Mouse (Mus musculus) MEL (cell line): ENCODE results near the gene Hist1h1c. TPM values are rescaled to one million over a fixed set of nuclear protein-coding genes. Genes with fewer than 3 reads are reported as not detected.

Experiments
- DNase-seq: peaks from one replicate; pipeline ENCODE4 v3.0.0; 2011; ENCODE audit warnings: low read depth, low spot score
- H3K27ac ChIP-seq: 2 replicates; pipeline ENCODE4 v1.5.1; 2012; ENCODE audit warnings: low read depth, mild to moderate bottlenecking, control low read depth, low read length, moderate library complexity; ENCODE audit not compliant: control insufficient read depth
- H3K27me3 ChIP-seq, 2 experiments: fragments of 150-350 bp in 1 of 2; sonication (generic) in 1 of 2; 2 replicates each; pipeline ENCODE4 v1.6.1; 2012; ENCODE audit warnings: low read length in 2 of 2, mild to moderate bottlenecking in 2 of 2, improper control_type of control experiment in 1 of 2, moderate library complexity in 1 of 2; ENCODE audit not compliant: insufficient read depth in 2 of 2, control insufficient read depth in 1 of 2
- H3K36me3 ChIP-seq, 2 experiments: 2 replicates each; pipeline ENCODE4 v1.6.1; 2012 to 2014; ENCODE audit warnings: low read length in 2 of 2, improper control_type of control experiment in 1 of 2, inconsistent platforms in 1 of 2, mild to moderate bottlenecking in 1 of 2; ENCODE audit not compliant: insufficient read depth in 2 of 2, control insufficient read depth in 1 of 2
- H3K4me1 ChIP-seq, 2 experiments: fragments of 150-350 bp in 1 of 2; sonication (generic) in 1 of 2; 2 replicates each; pipeline ENCODE4 v1.6.1; 2012; ENCODE audit warnings: low read length in 2 of 2, improper control_type of control experiment in 1 of 2, mild to moderate bottlenecking in 1 of 2; ENCODE audit not compliant: insufficient read depth in 2 of 2, control insufficient read depth in 1 of 2
- H3K4me3 ChIP-seq, 2 experiments: fragments of 150-350 bp in 1 of 2; sonication (generic) in 1 of 2; 2 replicates each; pipeline ENCODE4 v1.5.1; 2012; ENCODE audit warnings: low read depth in 2 of 2, low read length in 2 of 2, mild to moderate bottlenecking in 2 of 2, moderate library complexity in 2 of 2, control low read depth in 1 of 2, improper control_type of control experiment in 1 of 2; ENCODE audit not compliant: control insufficient read depth in 1 of 2, insufficient read depth in 1 of 2
- H3K79me2 ChIP-seq: 2 replicates; pipeline ENCODE4 v1.6.1; 2012; ENCODE audit warnings: mild to moderate bottlenecking, low read length, moderate library complexity; ENCODE audit not compliant: control insufficient read depth, poor library complexity, insufficient read depth
- H3K9ac ChIP-seq: 2 replicates; pipeline ENCODE4 v1.6.1; 2012; ENCODE audit warnings: low read depth, mild to moderate bottlenecking, control low read depth, low read length, moderate library complexity; ENCODE audit not compliant: control insufficient read depth, poor library complexity, severe bottlenecking
- H3K9me3 ChIP-seq: fragments of 150-350 bp; sonication (generic); replicated peaks from 2 replicates; pipeline ENCODE4 v1.6.1; 2012; ENCODE audit warnings: mild to moderate bottlenecking, low read length, improper control_type of control experiment, moderate library complexity; ENCODE audit not compliant: insufficient read depth
- CHD2 ChIP-seq: IDR thresholded peaks from 2 replicates; pipeline ENCODE4 v1.6.1; 2011; ENCODE audit warnings: low read length, improper control_type of control experiment
- E2F4 ChIP-seq: IDR thresholded peaks from 2 replicates; pipeline ENCODE4 v1.6.1; 2011; ENCODE audit warnings: low read depth, low read length, improper control_type of control experiment, borderline replicate concordance
- ELF1 ChIP-seq: IDR thresholded peaks from 2 replicates; pipeline ENCODE4 v1.6.1; 2014; ENCODE audit warnings: low read depth, mild to moderate bottlenecking, inconsistent platforms, low read length, improper control_type of control experiment, moderate library complexity
- EP300 ChIP-seq, 2 experiments: IDR thresholded peaks; 2 replicates each; pipeline ENCODE4 v1.6.1; 2011; ENCODE audit warnings: improper control_type of control experiment in 2 of 2, low read length in 2 of 2, low read depth in 1 of 2, mild to moderate bottlenecking in 1 of 2
- ETS1 ChIP-seq: IDR thresholded peaks from 2 replicates; pipeline ENCODE4 v1.6.1; 2012; ENCODE audit warnings: low read depth, mild to moderate bottlenecking, inconsistent platforms, low read length, improper control_type of control experiment, moderate library complexity
- GABPA ChIP-seq: IDR thresholded peaks from 2 replicates; pipeline ENCODE4 v1.6.1; 2012; ENCODE audit warnings: low read depth, mild to moderate bottlenecking, inconsistent platforms, low read length, improper control_type of control experiment, moderate library complexity
- GATA1 ChIP-seq: IDR thresholded peaks from 2 replicates; pipeline ENCODE4 v1.6.1; 2011; ENCODE audit warnings: low read depth, low read length, improper control_type of control experiment
- HCFC1 ChIP-seq: IDR thresholded peaks from 2 replicates; pipeline ENCODE4 v1.6.1; 2012; ENCODE audit warnings: low read depth, mild to moderate bottlenecking, inconsistent platforms, low read length, improper control_type of control experiment, moderate library complexity
- KAT2A ChIP-seq: conservative IDR thresholded peaks from 2 replicates; pipeline ENCODE4 v1.6.1; 2012; ENCODE audit warnings: low read depth, low read length, improper control_type of control experiment, inconsistent platforms
- MAFK ChIP-seq: IDR thresholded peaks from 2 replicates; pipeline ENCODE4 v1.6.1; 2011; ENCODE audit warnings: low read depth, mild to moderate bottlenecking, low read length, improper control_type of control experiment, borderline replicate concordance
- MAX ChIP-seq: IDR thresholded peaks from 2 replicates; pipeline ENCODE4 v1.6.1; 2011; ENCODE audit warnings: low read length, improper control_type of control experiment
- MAZ ChIP-seq: IDR thresholded peaks from 2 replicates; pipeline ENCODE4 v1.6.1; 2012; ENCODE audit warnings: low read depth, mild to moderate bottlenecking, inconsistent platforms, low read length, improper control_type of control experiment
- MEF2A ChIP-seq: IDR thresholded peaks from 2 replicates; pipeline ENCODE4 v1.6.1; 2014; ENCODE audit warnings: low read depth, mild to moderate bottlenecking, inconsistent platforms, low read length, improper control_type of control experiment; ENCODE audit not compliant: poor library complexity, insufficient replicate concordance, severe bottlenecking; ENCODE audit errors: extremely low read depth
- MXI1 ChIP-seq: IDR thresholded peaks from 2 replicates; pipeline ENCODE4 v1.6.1; 2011; ENCODE audit warnings: mild to moderate bottlenecking, low read depth, low read length, improper control_type of control experiment
- MYB ChIP-seq: IDR thresholded peaks from 2 replicates; pipeline ENCODE4 v1.6.1; 2011; ENCODE audit warnings: mild to moderate bottlenecking, low read depth, low read length, improper control_type of control experiment
- NELFE ChIP-seq: IDR thresholded peaks from 2 replicates; pipeline ENCODE4 v1.6.1; 2011; ENCODE audit warnings: low read depth, low read length, improper control_type of control experiment
- NRF1 ChIP-seq: IDR thresholded peaks from 2 replicates; pipeline ENCODE4 v1.6.1; 2014; ENCODE audit warnings: low read depth, mild to moderate bottlenecking, inconsistent platforms, low read length, improper control_type of control experiment, moderate library complexity; ENCODE audit not compliant: poor library complexity, insufficient read depth, severe bottlenecking
- POLR2A ChIP-seq, 2 experiments: IDR thresholded peaks; 2 replicates each; pipeline ENCODE4 v1.6.1; 2011 to 2012; ENCODE audit warnings: low read length in 2 of 2, mild to moderate bottlenecking in 2 of 2, control low read depth in 1 of 2, improper control_type of control experiment in 1 of 2, low read depth in 1 of 2, moderate library complexity in 1 of 2; ENCODE audit not compliant: control insufficient read depth in 1 of 2, insufficient read depth in 1 of 2, poor library complexity in 1 of 2
- POLR2AphosphoS2 ChIP-seq: IDR thresholded peaks from 2 replicates; pipeline ENCODE4 v1.6.1; 2011; ENCODE audit warnings: low read length, improper control_type of control experiment
- RCOR1 ChIP-seq: IDR thresholded peaks from 2 replicates; pipeline ENCODE4 v1.6.1; 2012; ENCODE audit warnings: low read depth, mild to moderate bottlenecking, inconsistent platforms, low read length, improper control_type of control experiment
- SIN3A ChIP-seq: IDR thresholded peaks from 2 replicates; pipeline ENCODE4 v1.6.1; 2012; ENCODE audit warnings: low read length, improper control_type of control experiment, inconsistent platforms
- TAL1 ChIP-seq: IDR thresholded peaks from 2 replicates; pipeline ENCODE4 v1.6.1; 2012; ENCODE audit warnings: mild to moderate bottlenecking, inconsistent platforms, low read length, moderate library complexity, mixed read lengths
- TBP ChIP-seq: IDR thresholded peaks from 2 replicates; pipeline ENCODE4 v1.8.0; 2011; ENCODE audit warnings: low read depth, low read length, improper control_type of control experiment
- UBTF ChIP-seq: IDR thresholded peaks from 2 replicates; pipeline ENCODE4 v1.6.1; 2012; ENCODE audit warnings: low read depth, mild to moderate bottlenecking, inconsistent platforms, low read length, improper control_type of control experiment, moderate library complexity, borderline replicate concordance; ENCODE audit not compliant: insufficient read depth
- USF2 ChIP-seq, 2 experiments: IDR thresholded peaks; 2 replicates each; pipeline ENCODE4 v1.6.1; 2011 to 2012; ENCODE audit warnings: improper control_type of control experiment in 2 of 2, low read length in 2 of 2, borderline replicate concordance in 1 of 2, inconsistent platforms in 1 of 2, low read depth in 1 of 2, mild to moderate bottlenecking in 1 of 2; ENCODE audit not compliant: insufficient read depth in 1 of 2
- ZKSCAN1 ChIP-seq: IDR thresholded peaks from 2 replicates; pipeline ENCODE4 v1.6.1; 2012; ENCODE audit warnings: low read depth, mild to moderate bottlenecking, inconsistent platforms, low read length, improper control_type of control experiment, moderate library complexity
- ZMIZ1 ChIP-seq: IDR thresholded peaks from 2 replicates; pipeline ENCODE4 v1.6.1; 2012; ENCODE audit warnings: low read depth, mild to moderate bottlenecking, inconsistent platforms, low read length, improper control_type of control experiment, moderate library complexity
- ZNF384 ChIP-seq: IDR thresholded peaks from 2 replicates; pipeline ENCODE4 v1.6.1; 2012; ENCODE audit warnings: low read depth, mild to moderate bottlenecking, inconsistent platforms, low read length, improper control_type of control experiment
- polyA plus RNA-seq, 2 experiments: library from polyadenylated mRNA; stranded (reverse) in 1 of 2; unstranded in 1 of 2; fragments of >175 nt in 1 of 2; fragments of >200 nt in 1 of 2; gene quantifications; 2 replicates each; pipeline versions ENCODE4 v1.2.1 to v1.2.4; 2012; ENCODE audit warnings: low replicate concordance in 2 of 2, low read depth in 1 of 2; ENCODE audit not compliant: insufficient read length in 2 of 2, insufficient read depth in 1 of 2, missing spikeins in 1 of 2
- total RNA-seq: library from RNA; depleted of rRNA; stranded (reverse); fragments of 300-350 nt; gene quantifications from 2 replicates; pipeline ENCODE4 v1.2.3, GENCODE M21; 2012

Gene Hist1h1c
- total and polyA plus RNA-seq, 3 experiments, result 3.8 to 348 TPM; not detected in 1

DNA sequence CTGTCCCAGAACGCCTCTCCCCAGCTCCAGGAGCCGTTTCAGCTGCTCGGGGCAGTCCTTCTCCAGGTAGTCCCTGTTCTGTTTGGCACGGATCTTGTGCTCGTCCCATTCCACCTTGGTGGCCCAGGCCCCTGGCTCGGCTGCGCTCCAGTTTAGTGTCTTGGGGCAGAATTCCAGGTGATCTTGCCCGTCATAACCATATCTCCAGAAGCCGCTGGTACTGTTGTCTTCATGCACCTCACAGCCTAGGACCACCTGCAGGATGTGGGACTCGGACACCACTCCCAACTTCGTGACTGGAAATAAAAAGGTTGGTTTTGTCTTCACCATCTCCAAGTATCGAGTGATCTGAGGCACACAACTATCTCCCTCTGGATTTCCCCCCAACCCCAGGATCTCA lies 31.8 kb upstream of the Hist1h1c start (continued):
- TF ChIP-seq ZKSCAN1 (no peak), MAX (no peak), MAZ (no peak), ZMIZ1 (no peak), RCOR1 (no peak)

DNA sequence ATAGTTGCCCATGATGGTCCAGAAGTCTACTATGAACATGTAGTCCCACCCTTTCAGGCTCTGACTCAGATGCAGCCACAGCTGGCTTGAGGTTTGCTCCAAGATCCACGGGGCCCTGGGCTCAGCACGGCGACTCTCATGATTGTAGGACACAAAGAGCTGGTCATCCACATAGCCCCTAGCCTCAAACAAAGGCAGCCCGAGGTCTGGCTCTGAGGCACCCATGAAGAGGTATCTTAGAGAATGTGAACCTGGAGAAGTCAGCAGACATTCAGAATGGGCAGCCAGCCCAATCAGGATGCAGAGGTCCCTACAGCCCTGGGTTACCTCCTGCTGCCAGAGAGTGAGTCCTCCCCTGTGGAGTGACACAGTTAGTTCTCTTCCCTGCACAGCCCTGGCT lies 30.6 kb upstream of the Hist1h1c start:
- no peak overlapping the region for H3K4me3 ChIP-seq
- TF ChIP-seq TAL1, result no peak
- no peak for TF ChIP-seq MXI1
- no peak for TF ChIP-seq CHD2
- no peak for TF ChIP-seq NRF1
- no peak for TF ChIP-seq SIN3A
- TF ChIP-seq ZKSCAN1, result no peak
- TF ChIP-seq HCFC1, result no peak
- no peak for TF ChIP-seq ETS1
- TF ChIP-seq GATA1, result no peak
- no peaks in the 10 kb centered on the region for H3K9me3 ChIP-seq
- no peaks in the 10 kb centered on the region for H3K79me2 ChIP-seq
- peaks cover 0 to 15% of the 10 kb centered on the region in 2 experiments for H3K4me1 ChIP-seq
- DNase-seq, result no peak
- no peak overlapping the region for H3K9ac ChIP-seq
- no peak overlapping the region for H3K27ac ChIP-seq
- H3K27me3 ChIP-seq, result no peaks in the 10 kb centered on the region
- H3K36me3 ChIP-seq, result peaks cover 0 to 14% of the 10 kb centered on the region in 2 experiments; a peak in 2 of 4 replicates

DNA sequence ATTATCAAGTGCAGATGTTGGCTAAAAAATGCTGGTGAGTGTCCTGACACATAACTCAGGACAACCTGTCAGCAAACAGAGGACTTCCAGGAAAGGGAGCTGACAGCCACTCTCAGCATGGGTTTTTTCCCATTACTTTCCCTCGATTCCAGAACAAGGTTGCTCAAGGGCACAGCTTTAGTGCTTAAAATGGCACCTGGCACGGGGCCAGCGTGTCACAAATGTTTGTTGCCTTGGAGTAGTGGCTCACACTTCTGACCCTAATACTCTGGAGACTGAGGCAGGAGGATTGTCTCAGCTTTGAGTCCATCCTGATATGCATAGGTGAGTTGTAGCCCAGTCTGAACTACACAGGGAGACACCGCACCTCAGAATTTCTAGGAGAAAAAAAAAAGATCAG lies 30.0 kb upstream of the Hist1h1c start:
- no peak overlapping the region for H3K9ac ChIP-seq
- no peaks in the 10 kb centered on the region for H3K27me3 ChIP-seq
- H3K27ac ChIP-seq, result no peak overlapping the region
- no peaks in the 10 kb centered on the region for H3K79me2 ChIP-seq
- no peak for DNase-seq
- peaks cover 0 to 12% of the 10 kb centered on the region in 2 experiments; a peak in 2 of 4 replicates for H3K36me3 ChIP-seq
- no peaks in the 10 kb centered on the region for H3K9me3 ChIP-seq
- peaks cover 0 to 14% of the 10 kb centered on the region in 2 experiments for H3K4me1 ChIP-seq
- no peak overlapping the region for H3K4me3 ChIP-seq
- TF ChIP-seq MAZ, result no peak
- TF ChIP-seq NELFE, result no peak
- TF ChIP-seq TAL1, result no peak
- TF ChIP-seq MYB, result no peak
- no peak for TF ChIP-seq GABPA
- no peak for TF ChIP-seq KAT2A
- no peak for TF ChIP-seq UBTF
- TF ChIP-seq MEF2A, result no peak
- no peak for TF ChIP-seq EP300 (IDR thresholded peaks at IDR 0.05; ENCODE audit: low read depth in 1 of 2, low read length in 2 of 2)
- TF ChIP-seq POLR2AphosphoS2, result no peak
- no peak for TF ChIP-seq POLR2A (IDR thresholded peaks at IDR 0.05; ENCODE audit: control insufficient read depth in 1 of 2, insufficient read depth in 1 of 2, low read depth in 1 of 2, low read length in 2 of 2, poor library complexity in 1 of 2)
- TF ChIP-seq ZKSCAN1, result no peak
- no peak for TF ChIP-seq USF2 (IDR thresholded peaks at IDR 0.05; ENCODE audit: borderline replicate concordance in 1 of 2, insufficient read depth in 1 of 2, low read depth in 1 of 2, low read length in 2 of 2)
- no peak for TF ChIP-seq TBP
- TF ChIP-seq CHD2, result no peak
- no peak for TF ChIP-seq ZNF384
- TF ChIP-seq ELF1, result no peak
- TF ChIP-seq MAFK, result no peak
- TF ChIP-seq RCOR1, result no peak
- no peak for TF ChIP-seq E2F4
